Mouse (Mus musculus) stomach, postnatal 0 days (tissue): ENCODE measurements around the gene Ust.

Experiments used
- CTCF ChIP-seq: IDR thresholded peaks from 2 replicates; pipeline ENCODE4 v1.5.1; 2016; ENCODE audit warnings: antibody characterized with exemption, low read depth, mild to moderate bottlenecking, moderate library complexity
- EP300 ChIP-seq: optimal IDR thresholded peaks from 2 replicates; pipeline ENCODE3; 2016; ENCODE audit warnings: antibody characterized with exemption

- peak; percentile 31 for TF ChIP-seq CTCF
- no peak for TF ChIP-seq EP300
Measured at GRCm38 (mm10) chr10:8518141-8519013, at the start of gene Ust.
